Mouse (Mus musculus) gastrocnemius, adult 2 months (tissue): ENCODE results near the gene Flad1. TPM values are rescaled to one million over a fixed set of nuclear protein-coding genes. Genes with fewer than 3 reads are reported as not detected.

ENCODE experiments used
- DNase-seq: peaks from one replicate; pipeline ENCODE4 v3.0.0; 2022
- H3K27ac ChIP-seq: fragments of 200-600 bp; 2 replicates; pipeline ENCODE4 v1.8.1; 2022; ENCODE audit warnings: mild to moderate bottlenecking
- H3K4me3 ChIP-seq: fragments of 200-600 bp; 2 replicates; pipeline ENCODE4 v1.8.1; 2022; ENCODE audit warnings: mild to moderate bottlenecking, moderate library complexity
- CTCF ChIP-seq: fragments of 200-600 bp; IDR thresholded peaks from 2 replicates; pipeline ENCODE4 v1.8.1; 2022; ENCODE audit warnings: antibody characterized with exemption, mild to moderate bottlenecking, moderate library complexity
- intact Hi-C: fragments of 180-260 bp; cut with DNase I; formaldehyde crosslinking; loops from one replicate; pipeline ENCODE4 v1.15.1; 2025
- total RNA-seq, 2 experiments: library from RNA; stranded (reverse); gene quantifications; 2 replicates each; pipeline ENCODE4 v1.2.3; 2021

Gene Flad1
- total RNA-seq, 2 experiments from 2014 or later = 40.8 to 56.4 TPM

GRCm38 (mm10) chr3:89382950-89383349 lies 28.7 kb downstream of the Flad1 start:
- intact Hi-C loops = no loop called here
- TF ChIP-seq CTCF = no peak
- Histone ChIP-seq H3K4me3 (no peak overlapping the region), H3K27ac (peak overlapping the region; percentile 16)
- DNase-seq = no peak

GRCm38 (mm10) chr3:89382033-89382882 lies 29.4 kb downstream of the Flad1 start:
- H3K4me3 ChIP-seq = no peak overlapping the region
- no peak for TF ChIP-seq CTCF
- intact Hi-C loops = no loop called here
- DNase-seq = no peak
- peak overlapping the region; percentile 16 for H3K27ac ChIP-seq

GRCm38 (mm10) chr3:89381233-89381632 lies 30.4 kb downstream of the Flad1 start:
- TF ChIP-seq CTCF = no peak
- Histone ChIP-seq H3K4me3 (no peak overlapping the region), H3K27ac (no peak overlapping the region)
- intact Hi-C loops = no loop called here
- DNase-seq = no peak

GRCm38 (mm10) chr3:89380711-89381110 lies 31.0 kb downstream of the Flad1 start:
- no peak overlapping the region for H3K27ac ChIP-seq
- no peak for TF ChIP-seq CTCF
- no peak overlapping the region for H3K4me3 ChIP-seq
- DNase-seq = no peak
- intact Hi-C loops = no loop called here

GRCm38 (mm10) chr3:89380291-89380690 lies 31.4 kb downstream of the Flad1 start:
- intact Hi-C loops = no loop called here
- no peak for TF ChIP-seq CTCF
- no peak overlapping the region for H3K27ac ChIP-seq
- DNase-seq = no peak
- no peak overlapping the region for H3K4me3 ChIP-seq

- DNase-seq = no peak
- no peak overlapping the region for H3K4me3 ChIP-seq
- intact Hi-C loops = no loop called here
- TF ChIP-seq CTCF = no peak
- H3K27ac ChIP-seq = peak overlapping the region; percentile 84
Observed at GRCm38 (mm10) chr3:89379388-89380131, 32.1 kb downstream of the Flad1 start.

GRCm38 (mm10) chr3:89378394-89379067 lies 33.1 kb downstream of the Flad1 start:
- DNase-seq = peak; percentile 88
- intact Hi-C loops = loop anchor here (1.0 kb wide), 1 partner anchor 107 kb away; no protein-coding TSS in a partner anchor
- TF ChIP-seq CTCF = peak; percentile 100; the same call in 1 of the 2 replicates
- Histone ChIP-seq H3K27ac (peak overlapping the region; percentile 84), H3K4me3 (peak overlapping the region; percentile 80)

DNA sequence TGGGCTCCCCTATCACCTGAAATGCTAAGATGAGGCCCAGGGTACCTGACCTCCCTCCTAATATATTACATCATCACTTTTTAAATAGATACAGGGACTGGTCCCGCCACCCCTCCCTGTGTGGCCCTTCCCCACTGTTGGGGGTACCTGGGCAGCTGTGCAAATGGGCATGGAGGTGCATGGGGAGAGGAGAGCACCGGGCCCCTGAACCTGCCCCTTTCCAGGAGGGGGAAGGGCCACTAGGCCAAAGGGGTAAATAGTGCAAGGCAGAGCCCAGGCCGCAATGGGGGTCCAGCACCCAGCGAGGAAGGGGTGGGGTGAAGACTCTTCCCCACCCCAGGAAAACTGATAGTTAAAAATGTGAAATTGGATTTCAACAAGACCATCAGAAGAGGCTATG lies 33.8 kb downstream of the Flad1 start:
- intact Hi-C loops = loop anchor here (1.0 kb wide), 1 partner anchor 107 kb away; no protein-coding TSS in a partner anchor
- DNase-seq = no peak
- Histone ChIP-seq H3K27ac (peak overlapping the region; percentile 84), H3K4me3 (peak overlapping the region; percentile 80)
- TF ChIP-seq CTCF = no peak

GRCm38 (mm10) chr3:89373581-89374231 lies 38.0 kb downstream of the Flad1 start:
- Histone ChIP-seq H3K4me3 (no peak overlapping the region), H3K27ac (no peak overlapping the region)
- no peak for DNase-seq
- TF ChIP-seq CTCF = no peak
- intact Hi-C loops = no loop called here

GRCm38 (mm10) chr3:89367338-89367737 lies 44.3 kb downstream of the Flad1 start:
- Histone ChIP-seq H3K27ac (no peak overlapping the region), H3K4me3 (no peak overlapping the region)
- no peak for TF ChIP-seq CTCF
- DNase-seq = no peak
- intact Hi-C loops = no loop called here

DNA sequence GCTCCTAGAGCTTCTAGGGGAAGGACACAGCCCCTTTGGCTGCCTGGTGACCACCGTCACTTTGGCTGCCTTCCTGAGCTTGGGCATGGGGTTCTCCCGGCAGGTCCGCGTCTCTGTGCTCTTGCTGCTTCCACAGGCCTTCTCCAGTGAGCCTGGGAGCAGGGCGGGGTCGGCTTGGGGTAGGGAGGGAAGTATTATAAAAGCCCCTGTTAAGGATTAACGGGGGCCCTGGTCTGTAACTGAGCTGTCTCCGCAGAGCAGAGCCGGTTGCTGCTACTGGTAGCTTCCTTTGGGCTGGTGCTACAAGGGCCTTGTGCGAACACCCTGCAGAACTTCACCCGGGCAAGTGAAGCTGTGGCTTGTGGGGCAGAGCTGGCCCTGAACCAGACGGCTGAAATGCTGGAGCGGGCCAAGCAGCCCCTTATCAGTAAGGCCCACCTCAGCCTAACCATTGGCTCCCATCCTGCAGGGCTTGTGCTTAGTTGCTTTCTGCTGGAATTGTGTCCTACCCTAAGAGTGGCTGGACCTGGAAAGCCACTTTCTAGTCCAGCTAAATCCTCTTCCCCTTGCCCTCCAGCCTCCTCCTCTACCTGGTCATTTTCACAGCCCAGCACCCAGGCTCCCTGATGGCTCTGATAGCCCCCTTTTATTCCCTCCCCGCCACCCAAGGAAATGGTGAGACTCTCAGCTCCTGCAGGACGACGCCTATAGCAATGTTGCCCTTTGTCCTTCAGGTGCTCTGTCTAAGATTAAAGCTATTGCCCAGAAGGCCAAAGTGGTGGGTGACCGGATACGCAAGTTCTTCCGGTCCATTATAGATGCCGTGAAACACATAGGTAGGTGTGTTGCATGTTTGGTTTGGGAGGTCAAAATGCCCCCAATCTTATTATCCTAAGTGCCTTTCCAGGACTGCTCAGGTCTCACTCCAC lies 45.9 kb downstream of the Flad1 start:
- intact Hi-C loops = no loop called here
- no peak for DNase-seq
- no peak overlapping the region for H3K4me3 ChIP-seq
- no peak for TF ChIP-seq CTCF
- H3K27ac ChIP-seq = no peak overlapping the region

DNA sequence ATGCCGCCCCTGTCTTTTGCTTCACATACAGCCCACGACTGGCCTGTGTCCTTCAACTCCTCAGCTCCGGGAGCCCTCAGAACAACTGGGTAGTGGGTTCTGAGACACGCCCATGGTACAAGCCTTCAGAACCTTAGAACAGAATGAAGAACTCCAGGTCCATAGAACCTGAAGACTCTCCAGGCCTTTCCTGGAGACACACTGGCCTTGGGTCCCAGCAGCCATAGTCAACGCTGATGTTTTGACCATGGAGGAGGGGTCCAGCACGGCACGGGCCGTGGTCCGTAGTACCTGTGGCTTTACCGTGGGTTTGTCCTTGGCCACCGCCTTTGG lies 46.6 kb downstream of the Flad1 start, which contains the start of gene Dcst1:
Dcst1 (minus strand) TSS at position 101 of the 333 bp plus-strand sequence.
- no peak within 1 kb of the TSS for H3K27ac ChIP-seq
- intact Hi-C loops = no loop called here
- no peak for TF ChIP-seq CTCF
- no peak for DNase-seq
- H3K4me3 ChIP-seq = no peak within 1 kb of the TSS
